29 mouse cellular contexts compared by ENCODE assay signal in the genomic region with DNA sequence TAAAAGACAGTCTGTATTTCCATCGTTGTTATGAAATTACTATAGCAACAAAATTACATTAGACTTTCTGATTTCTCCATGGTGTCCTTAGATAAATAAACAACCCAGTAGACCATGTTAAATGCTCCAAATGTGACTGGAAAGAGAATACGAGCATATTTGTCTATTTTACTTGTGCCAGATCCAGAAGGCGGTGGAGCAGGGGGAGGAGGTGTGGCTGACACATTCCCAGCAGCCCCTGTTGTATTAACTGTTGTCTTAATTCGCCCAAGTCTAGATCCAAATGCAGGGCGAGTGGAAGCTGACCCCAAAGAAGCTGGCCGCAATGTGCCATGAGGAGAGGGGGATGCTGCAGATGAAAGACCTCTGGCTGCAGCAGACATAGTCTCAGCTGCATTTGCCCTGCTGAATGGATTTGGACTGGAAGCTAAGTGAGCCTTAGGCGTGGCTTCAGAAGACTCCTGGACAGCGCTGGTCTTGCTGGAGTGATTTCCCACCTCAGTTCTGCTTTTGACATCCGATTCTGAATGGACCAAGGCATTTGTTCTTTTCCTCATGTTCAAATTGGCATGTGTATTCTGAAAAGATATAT. TPM values are rescaled to one million over a fixed set of nuclear protein-coding genes. Genes with fewer than 3 reads are reported as not detected.
DNase-seq lines count a peak whose midpoint lies in the region; ATAC-seq and TF ChIP-seq lines count a peak whose summit lies in the region.
"Had no signal": no experiment of that assay in that cellular context is flagged by ENCODE, and none has a peak within 500 bp of the region (broad histone marks: within the 10 kb centered on the region; RNA-seq: fewer than 3 reads in every experiment).

No protein-coding gene starts in this region.

- H3K4me3 ChIP-seq in heart, adult 2 months = no peak overlapping the region
- no peak overlapping the region for H3K4me3 ChIP-seq in lung, embryonic 16.5 days (ENCODE audit: low read length)
- H3K4me3 ChIP-seq: embryonic facial prominence, embryonic 15.5 days; hindbrain, embryonic 15.5 days; intestine, embryonic 15.5 days; liver, embryonic 13.5 days; midbrain, embryonic 10.5 days; myocyte; neural tube, embryonic 13.5 days had no signal

- TF ChIP-seq EP300 in heart, adult 2 months (IDR thresholded peaks at IDR 0.05; ENCODE audit: insufficient read depth, low read depth, low read length) = no peak

- no peaks in the 10 kb centered on the region for H3K36me3 ChIP-seq in heart, adult 2 months (ENCODE audit: control insufficient read depth, insufficient read depth, low read length)
- no peaks in the 10 kb centered on the region for H3K36me3 ChIP-seq in lung, embryonic 16.5 days (ENCODE audit: control insufficient read depth, insufficient read depth, low read length)
- H3K36me3 ChIP-seq: embryonic facial prominence, embryonic 15.5 days; hindbrain, embryonic 15.5 days; intestine, embryonic 15.5 days; liver, embryonic 13.5 days; midbrain, embryonic 10.5 days; neural tube, embryonic 13.5 days had no signal

- TF ChIP-seq CTCF in heart, adult 2 months (IDR thresholded peaks at IDR 0.05) = no peak

- H3K79me2 ChIP-seq in heart, adult 2 months (replicated peaks; ENCODE audit: control insufficient read depth, insufficient read depth, low read length) = no peaks in the 10 kb centered on the region

- no peaks in the 10 kb centered on the region for H3K9me3 ChIP-seq in lung, embryonic 16.5 days (ENCODE audit: control insufficient read depth, low read length)
- H3K9me3 ChIP-seq: embryonic facial prominence, embryonic 15.5 days; hindbrain, embryonic 15.5 days; intestine, embryonic 15.5 days; liver, embryonic 13.5 days; midbrain, embryonic 10.5 days; neural tube, embryonic 13.5 days had no signal

- no peak overlapping the region for H3K4me2 ChIP-seq in lung, embryonic 16.5 days (ENCODE audit: low read depth, low read length)
- H3K4me2 ChIP-seq: embryonic facial prominence, embryonic 15.5 days; hindbrain, embryonic 15.5 days; intestine, embryonic 15.5 days; liver, embryonic 13.5 days; neural tube, embryonic 13.5 days had no signal

- peak; percentile 77 for ATAC-seq in lung, embryonic 16.5 days (ENCODE audit: low read depth)
- ATAC-seq: CD4-positive, CD25-positive, alpha-beta regulatory T cell, adult 4 months; forebrain, embryonic 16.5 days; intestine, embryonic 15.5 days; midbrain, embryonic 16.5 days had no signal

- H3K27me3 ChIP-seq in heart, adult 2 months (ENCODE audit: control insufficient read depth, insufficient read depth, low read length) = no peaks in the 10 kb centered on the region
- no peaks in the 10 kb centered on the region for H3K27me3 ChIP-seq in lung, embryonic 16.5 days (ENCODE audit: control insufficient read depth, insufficient read depth, low read depth, low read length)
- H3K27me3 ChIP-seq: embryonic facial prominence, embryonic 15.5 days; hindbrain, embryonic 15.5 days; intestine, embryonic 15.5 days; liver, embryonic 13.5 days; neural tube, embryonic 13.5 days had no signal

- H3K27ac ChIP-seq in heart, adult 2 months = no peak overlapping the region
- no peak overlapping the region for H3K27ac ChIP-seq in lung, embryonic 16.5 days (ENCODE audit: low read length)
- H3K27ac ChIP-seq: embryonic facial prominence, embryonic 15.5 days; hindbrain, embryonic 15.5 days; intestine, embryonic 15.5 days; liver, embryonic 13.5 days; midbrain, embryonic 10.5 days; neural tube, embryonic 13.5 days had no signal

- intact Hi-C loops in heart, adult 2 months (cut with DNase I) = no loop called here

- no peak for TF ChIP-seq POLR2A in heart, adult 2 months (IDR thresholded peaks at IDR 0.05; ENCODE audit: insufficient read depth, low read depth, low read length)

- DNase-seq in heart, adult 11 months = peak; percentile 79
- no peak for DNase-seq in heart, adult 2 months
- peak; percentile 9 to 15 for DNase-seq in layer of hippocampus, postnatal 36 days
- DNase-seq in layer of hippocampus, adult 9-11 months = no peak
- DNase-seq in lung, postnatal 4 days = peak; percentile 10 to 61
- no peak for DNase-seq in thymus, adult 18-20 months
- DNase-seq in c-Kit-positive CD71-positive TER-119-positive erythroid progenitor cells, embryonic 14.5 days (ENCODE audit: low spot score) = no peak
- DNase-seq: adrenal gland, postnatal 25 days; cerebellum, adult 11-12 months; cerebellum, postnatal 25 days; gastrocnemius, postnatal 25 days; kidney, adult 8-10 months; kidney, postnatal 14 days; liver, embryonic 13.5 days; thymus, postnatal 25 days had no signal

- 71% methylated on average over 9 of the region's 9 CpGs for WGBS in heart, adult 2 months
- 51% methylated on average over 9 of the region's 9 CpGs for WGBS in lung, embryonic 16.5 days

- H3K4me1 ChIP-seq in heart, adult 2 months (ENCODE audit: control insufficient read depth, insufficient read depth, low read length) = no peaks in the 10 kb centered on the region
- no peaks in the 10 kb centered on the region for H3K4me1 ChIP-seq in lung, embryonic 16.5 days (replicated peaks; ENCODE audit: control insufficient read depth, insufficient read depth, low read length)
- H3K4me1 ChIP-seq: embryonic facial prominence, embryonic 15.5 days; hindbrain, embryonic 15.5 days; intestine, embryonic 15.5 days; liver, embryonic 13.5 days; midbrain, embryonic 10.5 days; neural tube, embryonic 13.5 days had no signal

- H3K9ac ChIP-seq in heart, adult 2 months (ENCODE audit: low read depth, low read length) = no peak overlapping the region
- H3K9ac ChIP-seq in lung, embryonic 16.5 days (ENCODE audit: low read length) = no peak overlapping the region
- H3K9ac ChIP-seq: embryonic facial prominence, embryonic 15.5 days; hindbrain, embryonic 15.5 days; intestine, embryonic 15.5 days; liver, embryonic 13.5 days; neural tube, embryonic 13.5 days had no signal

RNA-seq across cellular contexts. Expression of a gene that starts 23.7 kb away (rescaled TPM):
- not detected for total RNA-seq in heart, adult 2 months (2021)
- polyA plus RNA-seq in heart, adult 2 months (2012; rRNA removed) = not detected in 2 replicates
- not detected for total RNA-seq in layer of hippocampus, postnatal 36 days (2021)
- polyA plus RNA-seq in lung, embryonic 16.5 days (2015; fragmentation: Nextera tagmentation; extraction: Ambion mirVana) = 0.41 TPM in 1 of 2 replicates, not detected in the other
- total RNA-seq: adrenal gland, postnatal 25 days; gastrocnemius, postnatal 25 days; heart, adult 8-10 months; heart, postnatal 25 days had no signal
- polyA plus RNA-seq: CD4-positive, CD25-positive, alpha-beta regulatory T cell, adult 4 months; embryonic facial prominence, embryonic 15.5 days; intestine, embryonic 15.5 days; limb, embryonic 14.5 days; liver, embryonic 13.5 days; midbrain, embryonic 10.5 days; spleen, adult 2 months had no signal

Comparison
In these comparisons a context has a peak if more than half of its experiments do, and no peak if none do; other contexts are left out.
1. DNase-seq: peak in heart, adult 11 months (single experiment), layer of hippocampus, postnatal 36 days (2 of 2) and lung, postnatal 4 days (2 of 2); none in heart, adult 2 months (0 of 2), layer of hippocampus, adult 9-11 months (single experiment), thymus, adult 18-20 months (0 of 2) and c-Kit-positive CD71-positive TER-119-positive erythroid progenitor cells, embryonic 14.5 days (single experiment).